Mouse (Mus musculus) forebrain, postnatal 0 days (tissue): Measurements from ENCODE around the gene Sec13. TPM values are rescaled to one million over a fixed set of nuclear protein-coding genes. Genes with fewer than 3 reads are reported as not detected.

Experiments used
- ATAC-seq: fragments of 200-750 bp; cut with Nextera tagmentation; 2 replicates; pipeline ENCODE4 v1.8.0; 2017; ENCODE audit warnings: mild to moderate bottlenecking, moderate library complexity
- DNase-seq: peaks from one replicate; pipeline ENCODE4 v3.0.0-alpha.2; 2015
- H3K27ac ChIP-seq: fragments of 300-500 bp; sonication (generic); 2 replicates; pipeline ENCODE4 v1.5.1; 2014; ENCODE audit warnings: low read depth, mild to moderate bottlenecking, antibody characterized with exemption, low read length, moderate library complexity, mixed read lengths
- H3K27me3 ChIP-seq: fragments of 300-500 bp; sonication (generic); 2 replicates; pipeline ENCODE4 v1.6.1; 2014; ENCODE audit warnings: mild to moderate bottlenecking, low read length, mixed read lengths; ENCODE audit not compliant: insufficient read depth
- H3K36me3 ChIP-seq: fragments of 300-500 bp; sonication (generic); 2 replicates; pipeline ENCODE4 v1.6.1; 2014; ENCODE audit warnings: mild to moderate bottlenecking, moderate library complexity; ENCODE audit not compliant: insufficient read depth
- H3K4me1 ChIP-seq: fragments of 300-500 bp; sonication (generic); 2 replicates; pipeline ENCODE4 v1.6.1; 2014; ENCODE audit warnings: antibody characterized with exemption; ENCODE audit not compliant: insufficient read depth
- H3K4me2 ChIP-seq: fragments of 300-500 bp; sonication (generic); 2 replicates; pipeline ENCODE4 v1.6.1; 2014; ENCODE audit warnings: low read depth, mild to moderate bottlenecking, moderate library complexity
- H3K4me3 ChIP-seq: fragments of 300-500 bp; sonication (generic); 2 replicates; pipeline ENCODE4 v1.5.1; 2014; ENCODE audit warnings: low read depth, low read length, mixed read lengths
- H3K9ac ChIP-seq: fragments of 300-500 bp; sonication (generic); 2 replicates; pipeline ENCODE4 v1.6.1; 2014; ENCODE audit warnings: mild to moderate bottlenecking
- H3K9me3 ChIP-seq: fragments of 300-500 bp; sonication (generic); 2 replicates; pipeline ENCODE4 v1.6.1; 2016; ENCODE audit warnings: low read length
- CTCF ChIP-seq: sonication (generic); IDR thresholded peaks from 2 replicates; pipeline ENCODE4 v1.5.1; 2016; ENCODE audit warnings: antibody characterized with exemption, control low read depth, low read depth
- WGBS: fragments of 180-500 bp; shearing (Covaris S2); extraction: QIAGEN DNeasy Blood & Tissue Kit; methylation state at CpG from one replicate; pipeline ENCODE4 v1.1.7; 2014; 5-methylcytosine and 5-hydroxymethylcytosine counted together
- polyA plus RNA-seq: library from polyadenylated mRNA; unstranded; fragments of >200 nt; fragmentation: Nextera tagmentation; extraction: Ambion mirVana; gene quantifications from 2 replicates; pipeline ENCODE4 v1.2.1, GENCODE M21; 2015
- total RNA-seq: library from RNA; depleted of rRNA; stranded (reverse); fragments of >200 nt; gene quantifications from 2 replicates; pipeline ENCODE4 v1.2.3, GENCODE M21; 2014

The Sec13 gene
- total and polyA plus RNA-seq, 2 experiments from 2014 or later, result 167 to 183 TPM

DNA sequence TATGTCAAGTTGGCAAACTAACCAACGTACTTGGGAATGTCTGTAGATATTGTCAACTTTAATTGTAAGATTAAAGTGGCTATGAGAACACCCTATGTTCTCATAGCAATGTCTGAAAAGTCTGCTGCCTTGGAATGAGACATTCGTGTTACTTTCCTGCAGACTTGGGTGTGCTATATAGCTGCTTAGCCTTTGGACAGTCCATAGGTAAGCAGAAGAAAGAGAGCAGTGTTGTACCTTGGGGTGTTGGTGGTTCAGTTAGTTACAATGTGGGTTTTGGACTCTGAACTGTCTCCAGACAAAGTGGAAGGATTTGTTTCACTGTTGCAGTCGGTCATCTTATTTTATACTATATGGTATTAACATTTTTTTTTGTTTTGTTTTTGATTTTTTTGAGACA lies 27.8 kb downstream of the Sec13 start:
- DNase-seq (no peak), ATAC-seq (no peak)
- H3K4me3 ChIP-seq, result no peak overlapping the region
- peaks cover 88% of the 10 kb centered on the region for H3K36me3 ChIP-seq
- no peak for TF ChIP-seq CTCF
- H3K9me3 ChIP-seq, result no peaks in the 10 kb centered on the region
- no peak overlapping the region for H3K4me2 ChIP-seq
- 90% methylated on average over 3 of the region's 3 CpGs for WGBS
- no peaks in the 10 kb centered on the region for H3K4me1 ChIP-seq
- no peak overlapping the region for H3K9ac ChIP-seq
- H3K27me3 ChIP-seq, result no peaks in the 10 kb centered on the region
- no peak overlapping the region for H3K27ac ChIP-seq

- DNase-seq (no peak), ATAC-seq (peak; percentile 74)
- peaks cover 20% of the 10 kb centered on the region for H3K36me3 ChIP-seq
- peak overlapping the region; percentile 84 for H3K27ac ChIP-seq
- no peaks in the 10 kb centered on the region for H3K27me3 ChIP-seq
- H3K9me3 ChIP-seq, result no peaks in the 10 kb centered on the region
- TF ChIP-seq CTCF, result no peak
- WGBS, result 1% methylated on average over 99 of the region's 113 CpGs
- H3K9ac ChIP-seq, result peak overlapping the region; percentile 67
- peak overlapping the region; percentile 92 for H3K4me3 ChIP-seq
- peak overlapping the region; percentile 99 for H3K4me2 ChIP-seq
- peaks cover 14% of the 10 kb centered on the region; the same call in 1 of the 2 replicates for H3K4me1 ChIP-seq
Observed at GRCm38 (mm10) chr6:113697222-113698205, 43.0 kb downstream of the Sec13 start.

DNA sequence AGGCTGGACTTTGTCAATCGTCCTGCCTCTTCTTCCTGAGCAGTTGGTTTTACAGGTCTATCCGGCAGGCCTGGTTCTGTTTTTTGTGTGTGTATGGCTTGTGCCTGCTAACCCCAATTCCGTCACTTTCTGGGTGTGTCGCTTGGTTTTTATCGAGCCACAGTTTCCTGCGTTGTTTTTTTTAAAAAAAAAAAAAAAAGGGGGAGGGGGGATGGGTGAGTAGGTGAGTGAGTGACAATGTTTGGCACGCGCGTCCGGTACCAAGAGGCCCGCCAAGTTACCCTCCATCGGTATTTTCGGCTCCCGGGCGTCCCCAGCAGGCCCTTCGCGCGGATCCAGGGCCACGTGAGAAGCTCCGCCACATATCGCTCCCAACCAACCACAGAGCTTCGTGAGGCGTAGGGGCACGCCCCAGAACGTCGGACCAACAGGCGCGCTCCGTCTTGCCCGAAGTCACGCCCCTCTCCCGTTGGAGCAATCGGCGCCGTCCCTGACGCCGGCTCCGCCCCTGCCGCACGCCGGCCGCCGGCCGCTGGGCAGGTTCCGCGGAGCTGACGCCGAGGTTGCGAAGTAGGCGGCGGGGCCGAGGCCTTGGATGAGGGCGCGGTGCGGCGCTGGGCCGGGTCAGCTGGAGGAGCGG lies 43.8 kb downstream of the Sec13 start, which contains the start of gene Tatdn2:
Gene Tatdn2 (plus strand): TSS at position 469 of the 640 bp plus-strand sequence.
- DNase-seq, result peak; percentile 97
- H3K4me1 ChIP-seq, result peaks cover 14% of the 10 kb centered on the region; the same call in 1 of the 2 replicates
- no peaks in the 10 kb centered on the region for H3K27me3 ChIP-seq
- H3K27ac ChIP-seq, result peak within 1 kb of the TSS; percentile 84
- peak within 1 kb of the TSS; percentile 67 for H3K9ac ChIP-seq
- WGBS, result 2% methylated on average over 55 of the region's 58 CpGs
- H3K9me3 ChIP-seq, result no peaks in the 10 kb centered on the region
- H3K36me3 ChIP-seq, result peaks cover 12% of the 10 kb centered on the region
- peak within 1 kb of the TSS; percentile 99 for H3K4me2 ChIP-seq
- peak; percentile 29 for TF ChIP-seq CTCF
- peak; percentile 100 for ATAC-seq
- H3K4me3 ChIP-seq, result peak within 1 kb of the TSS; percentile 92

DNA sequence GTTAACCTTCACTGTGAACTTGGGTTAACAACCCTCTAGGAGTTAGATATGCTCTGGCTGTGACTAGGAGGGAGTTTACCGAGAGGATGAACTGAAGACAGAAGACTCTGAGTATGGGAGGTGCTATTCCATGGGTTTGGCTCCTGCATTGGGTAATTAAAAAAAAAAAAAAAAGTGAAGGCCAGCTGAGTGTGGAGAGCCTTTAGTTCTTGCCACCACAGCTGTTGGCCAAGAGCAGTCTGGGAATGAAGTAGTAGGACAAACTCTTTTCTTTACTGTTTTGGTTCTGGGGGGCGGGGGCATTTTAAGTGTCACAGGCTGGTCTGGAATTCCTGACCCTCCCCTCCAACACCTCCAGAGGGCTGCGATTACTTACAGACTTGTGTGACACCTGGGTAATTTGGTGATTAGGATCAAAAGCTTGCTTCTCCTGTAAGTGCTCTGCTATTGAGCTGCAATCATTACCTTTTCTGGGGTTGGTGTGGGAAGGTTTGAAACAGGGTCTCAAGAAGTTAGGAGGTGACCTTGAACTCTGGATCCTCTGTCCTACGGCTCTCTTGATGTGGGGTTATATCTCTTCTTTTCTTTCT lies 44.7 kb downstream of the Sec13 start:
- ATAC-seq, result no peak
- peak overlapping the region; percentile 45 for H3K9ac ChIP-seq
- no peak for DNase-seq
- H3K9me3 ChIP-seq, result no peaks in the 10 kb centered on the region
- TF ChIP-seq CTCF, result no peak
- peaks cover 14% of the 10 kb centered on the region; the same call in 1 of the 2 replicates for H3K4me1 ChIP-seq
- no peaks in the 10 kb centered on the region for H3K27me3 ChIP-seq
- peak overlapping the region; percentile 99 for H3K4me2 ChIP-seq
- 86% methylated on average over 4 of the region's 4 CpGs for WGBS
- H3K36me3 ChIP-seq, result peaks cover 5% of the 10 kb centered on the region; the same call in 1 of the 2 replicates
- no peak overlapping the region for H3K4me3 ChIP-seq
- H3K27ac ChIP-seq, result 0 out of 2 replicates have a peak overlapping the region, but pooled peaks have one; percentile 72

DNA sequence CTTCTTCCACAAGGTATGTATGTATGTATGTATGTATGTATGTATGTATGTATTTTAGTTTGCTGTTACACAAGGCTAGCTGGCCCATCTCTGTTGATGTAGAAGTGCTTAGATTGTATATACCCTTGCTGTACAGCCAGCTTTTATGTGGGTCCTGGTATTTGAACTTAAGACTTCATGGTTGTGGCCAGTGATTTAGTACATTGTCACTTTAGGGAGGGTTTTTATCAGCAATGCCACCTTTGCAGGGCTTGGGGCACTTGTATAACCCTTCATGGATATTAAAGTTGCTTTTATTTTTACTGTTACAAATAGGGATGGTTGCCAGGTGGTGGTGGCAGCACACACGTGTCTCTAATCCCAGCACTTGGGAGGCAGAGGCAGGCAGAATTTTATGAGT lies 45.3 kb downstream of the Sec13 start:
- Histone ChIP-seq H3K9me3 (no peaks in the 10 kb centered on the region), H3K9ac (no peak overlapping the region), H3K27ac (no peak overlapping the region), H3K4me3 (no peak overlapping the region), H3K4me1 (peaks cover 14% of the 10 kb centered on the region; the same call in 1 of the 2 replicates), H3K4me2 (no peak overlapping the region), H3K27me3 (no peaks in the 10 kb centered on the region), H3K36me3 (peaks cover 3% of the 10 kb centered on the region; the same call in 1 of the 2 replicates)
- no peak for TF ChIP-seq CTCF
- WGBS, result 73% methylated on average over 1 of the region's 1 CpGs
- no peak for DNase-seq
- ATAC-seq, result no peak

DNA sequence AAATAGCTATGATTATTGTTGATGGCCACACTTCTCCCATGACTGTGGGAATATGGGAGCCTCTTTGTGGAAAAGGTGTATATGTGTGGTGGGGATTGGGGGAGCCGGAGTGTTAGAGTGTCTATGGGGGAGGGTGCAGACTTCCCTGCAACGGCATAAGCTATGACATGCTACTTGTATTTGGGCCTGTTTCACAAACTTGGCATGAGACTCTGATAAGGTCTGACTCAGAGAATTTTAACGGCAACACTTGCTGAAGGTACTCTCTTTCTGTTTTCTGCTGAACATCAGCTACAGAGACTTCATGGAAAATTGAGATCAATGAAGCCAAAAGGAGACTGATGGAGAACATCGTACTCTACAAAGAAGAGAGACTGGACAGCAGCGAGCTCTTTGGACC lies 47.2 kb downstream of the Sec13 start:
- WGBS, result 91% methylated on average over 5 of the region's 5 CpGs
- Histone ChIP-seq H3K36me3 (no peaks in the 10 kb centered on the region), H3K9me3 (no peaks in the 10 kb centered on the region), H3K27me3 (no peaks in the 10 kb centered on the region), H3K4me1 (0 out of 2 replicates have a peak, but pooled peaks cover 7% of the 10 kb centered on the region), H3K4me3 (no peak overlapping the region), H3K27ac (no peak overlapping the region), H3K4me2 (no peak overlapping the region), H3K9ac (no peak overlapping the region)
- no peak for TF ChIP-seq CTCF
- ATAC-seq (no peak), DNase-seq (no peak)
